Mouse (Mus musculus): ENCODE data around the gene Cd59b.

DNA sequence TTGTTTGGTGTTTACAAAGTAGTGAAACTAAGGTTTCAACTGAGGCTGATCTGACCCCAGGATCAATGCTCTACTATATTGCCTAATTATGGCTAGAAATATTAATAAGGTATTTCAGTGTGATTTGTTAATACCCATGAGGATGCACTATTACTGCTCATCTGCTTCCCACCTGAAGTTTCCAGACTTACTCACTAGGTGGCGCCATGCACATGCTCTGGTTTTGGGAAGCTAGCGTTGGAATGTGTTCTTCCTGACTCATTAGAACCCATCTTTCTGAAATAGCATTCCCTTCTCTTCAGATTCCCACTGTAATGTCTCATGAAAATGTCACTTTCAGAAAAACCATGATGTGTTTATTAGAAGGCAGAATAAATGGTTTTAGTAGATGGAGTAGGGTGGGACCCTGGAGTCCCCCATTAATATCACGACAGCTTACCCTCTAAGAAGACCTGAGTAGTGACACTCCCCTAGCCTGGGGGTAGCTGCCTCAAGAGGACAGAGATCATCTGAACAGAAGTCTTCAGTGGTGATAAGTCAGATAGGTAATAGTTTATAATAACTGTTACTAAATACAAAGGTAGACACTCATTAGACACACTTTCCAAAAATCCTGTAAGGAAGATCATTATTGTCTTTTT is 34.7 kb upstream of the Cd59b start:
- TF ChIP-seq POLR2A (IDR thresholded peaks at IDR 0.05; ENCODE audit: low read depth, low read length) = no peak
- TF ChIP-seq CTCF (IDR thresholded peaks at IDR 0.05; ENCODE audit: extremely low read depth, insufficient read depth, insufficient read length, insufficient replicate concordance) = peak; percentile 52; the same call in 1 of the 2 replicates

All from spleen, adult 2 months (tissue).